In the genomic region with DNA sequence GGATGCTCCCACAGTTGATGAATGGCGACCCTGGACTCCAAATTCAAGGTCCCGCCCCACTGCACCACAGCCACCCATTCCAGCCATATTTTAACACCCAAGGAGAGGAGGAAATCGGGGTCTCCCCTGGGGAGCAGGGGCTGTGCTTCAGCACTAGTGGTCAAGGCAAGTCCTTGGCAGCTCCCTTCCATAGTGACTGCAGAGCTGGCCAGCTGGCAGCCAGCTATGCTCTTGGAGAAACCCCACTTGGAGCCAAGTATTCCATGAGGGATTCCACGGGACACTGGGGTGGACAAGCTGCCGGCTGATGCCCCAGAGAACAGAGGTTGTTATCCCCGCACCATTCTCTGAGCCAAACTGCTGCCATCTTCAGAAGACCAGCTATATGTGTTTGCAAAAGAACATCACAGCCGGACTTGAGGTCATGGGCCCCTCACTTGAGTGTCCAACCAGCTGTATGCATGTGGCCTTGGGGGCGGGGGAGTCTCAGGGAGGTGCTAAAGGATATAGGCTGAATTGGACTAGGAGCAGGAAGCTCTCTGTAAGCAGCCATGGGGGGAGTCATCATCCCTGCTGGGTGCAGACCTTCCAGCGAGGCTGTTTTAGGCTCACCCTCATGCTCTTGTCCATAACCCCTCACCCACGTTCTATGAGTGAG, we compare ENCODE assay signal across 23 mouse cellular contexts. TPM values are rescaled to one million over a fixed set of nuclear protein-coding genes. Genes with fewer than 3 reads are reported as not detected.
DNase-seq lines count a peak whose midpoint lies in the region; ATAC-seq and TF ChIP-seq lines count a peak whose summit lies in the region.
"Had no signal": no experiment of that assay in that cellular context is flagged by ENCODE, and none has a peak within 500 bp of the region (broad histone marks: within the 10 kb centered on the region; RNA-seq: fewer than 3 reads in every experiment).

No protein-coding gene starts in this region.

- TF ChIP-seq CTCF in heart, postnatal 0 days (IDR thresholded peaks at IDR 0.05; ENCODE audit: low read depth), result no peak
- no peak for TF ChIP-seq CTCF in lung, embryonic 14.5 days (IDR thresholded peaks at IDR 0.05; ENCODE audit: low read depth)

- peak; percentile 24; the same call in 1 of the 2 replicates for ATAC-seq in heart, postnatal 0 days (ENCODE audit: insufficient read depth, low read depth)
- peak; percentile 54; the same call in 1 of the 2 replicates for ATAC-seq in lung, embryonic 14.5 days (ENCODE audit: insufficient read depth)
- ATAC-seq: forebrain, postnatal 0 days; hindbrain, embryonic 16.5 days; intestine, postnatal 0 days; liver, embryonic 12.5 days; Patski had no signal

- no peak overlapping the region for H3K9ac ChIP-seq in heart, postnatal 0 days (replicated peaks; ENCODE audit: low read depth, low read length)
- no peak overlapping the region for H3K9ac ChIP-seq in lung, embryonic 14.5 days
- H3K9ac ChIP-seq: forebrain, postnatal 0 days; limb, embryonic 12.5 days; liver, embryonic 12.5 days; neural tube, embryonic 12.5 days had no signal

- 53% methylated on average over 10 of the region's 10 CpGs for WGBS in heart, postnatal 0 days
- WGBS in lung, embryonic 14.5 days, result 56% methylated on average over 10 of the region's 10 CpGs

- no peaks in the 10 kb centered on the region for H3K4me1 ChIP-seq in heart, postnatal 0 days (ENCODE audit: control insufficient read depth, insufficient read depth)
- H3K4me1 ChIP-seq in lung, embryonic 14.5 days (ENCODE audit: insufficient read depth), result no peaks in the 10 kb centered on the region
- H3K4me1 ChIP-seq: forebrain, embryonic 10.5 days; limb, embryonic 12.5 days; liver, embryonic 12.5 days; neural tube, embryonic 12.5 days had no signal

- no peak overlapping the region for H3K27ac ChIP-seq in heart, postnatal 0 days (ENCODE audit: low read depth)
- H3K27ac ChIP-seq in lung, embryonic 14.5 days (ENCODE audit: low read depth), result no peak overlapping the region
- H3K27ac ChIP-seq: forebrain, embryonic 10.5 days; left cerebral cortex, adult 2 months; limb, embryonic 12.5 days; liver, embryonic 12.5 days; neural tube, embryonic 12.5 days had no signal

- no peak overlapping the region for H3K4me2 ChIP-seq in heart, postnatal 0 days (ENCODE audit: low read depth, low read length)
- H3K4me2 ChIP-seq in lung, embryonic 14.5 days, result no peak overlapping the region
- H3K4me2 ChIP-seq: limb, embryonic 12.5 days; liver, embryonic 12.5 days; midbrain, embryonic 11.5 days; neural tube, embryonic 12.5 days had no signal

- H3K27me3 ChIP-seq in heart, postnatal 0 days (ENCODE audit: control insufficient read depth, insufficient read depth, low read length), result no peaks in the 10 kb centered on the region
- no peaks in the 10 kb centered on the region for H3K27me3 ChIP-seq in lung, embryonic 14.5 days (ENCODE audit: insufficient read depth, low read length)
- H3K27me3 ChIP-seq: limb, embryonic 12.5 days; liver, embryonic 12.5 days; neural tube, embryonic 12.5 days had no signal

- no peaks in the 10 kb centered on the region for H3K36me3 ChIP-seq in heart, postnatal 0 days (replicated peaks; ENCODE audit: control insufficient read depth, insufficient read depth, low read length)
- no peaks in the 10 kb centered on the region for H3K36me3 ChIP-seq in lung, embryonic 14.5 days (ENCODE audit: insufficient read depth)
- H3K36me3 ChIP-seq: forebrain, embryonic 10.5 days; limb, embryonic 12.5 days; liver, embryonic 12.5 days; neural tube, embryonic 12.5 days had no signal

- H3K9me3 ChIP-seq in heart, postnatal 0 days (replicated peaks; ENCODE audit: control insufficient read depth, low read length), result no peaks in the 10 kb centered on the region
- no peaks in the 10 kb centered on the region for H3K9me3 ChIP-seq in lung, embryonic 14.5 days (ENCODE audit: low read depth, low read length)
- H3K9me3 ChIP-seq: forebrain, embryonic 10.5 days; limb, embryonic 12.5 days; liver, embryonic 12.5 days; neural tube, embryonic 12.5 days had no signal

- DNase-seq in adrenal gland, adult 2 months, result peak; percentile 8
- DNase-seq in adrenal gland, adult 18-20 months (ENCODE audit: low spot score in 2 of 2), result no peak
- DNase-seq in heart, postnatal 0 days (ENCODE audit: low spot score), result no peak
- DNase-seq in heart, adult 8-10 months (ENCODE audit: low spot score), result no peak
- peak; percentile 41 for DNase-seq in lung, embryonic 14.5 days
- no peak for DNase-seq in lung, postnatal 25 days (ENCODE audit: low spot score)
- peak; percentile 17 to 57 for DNase-seq in urinary bladder, postnatal 4 days (ENCODE audit: low spot score in 2 of 2)
- DNase-seq in urinary bladder, postnatal 25 days (ENCODE audit: low spot score), result no peak
- DNase-seq: cerebellum, adult 8-10 months; forebrain, postnatal 0 days; kidney, postnatal 25 days; thymus, postnatal 14 days had no signal

- no peak overlapping the region for H3K4me3 ChIP-seq in heart, postnatal 0 days (ENCODE audit: low read depth, low read length)
- H3K4me3 ChIP-seq in lung, embryonic 14.5 days (ENCODE audit: low read depth, low read length), result no peak overlapping the region
- H3K4me3 ChIP-seq: forebrain, embryonic 10.5 days; left cerebral cortex, adult 2 months; limb, embryonic 12.5 days; liver, embryonic 12.5 days; neural tube, embryonic 12.5 days had no signal

- TF ChIP-seq EP300 in heart, postnatal 0 days (IDR thresholded peaks at IDR 0.05; ENCODE audit: low read depth), result no peak

RNA-seq across cellular contexts. Expression of gene Sowahd, which starts 24.9 kb away (rescaled TPM):
- 1 to 10 TPM in 1 of 2 experiments, under 1 TPM in 1; 0.17 to 1.8 TPM for total RNA-seq in adrenal gland, adult 2 months (2021)
- polyA plus RNA-seq in adrenal gland, adult 2 months (2012; rRNA removed), result 0.13 and 0.46 TPM in 2 replicates
- 1 to 10 TPM in 1 of 2 experiments, under 1 TPM in 1; 0.27 to 2.7 TPM for total RNA-seq in adrenal gland, adult 18-20 months (2021)
- not detected in 2 replicates for total RNA-seq in heart, postnatal 0 days (2014; rRNA removed; ENCODE audit: low replicate concordance)
- not detected in 2 replicates for polyA plus RNA-seq in heart, postnatal 0 days (2015; fragmentation: Nextera tagmentation; extraction: Ambion mirVana)
- total RNA-seq in heart, adult 8-10 months (2022), result not detected
- polyA plus RNA-seq in lung, embryonic 14.5 days (2014; fragmentation: Nextera tagmentation; extraction: Ambion mirVana), result 0.18 TPM in 1 of 2 replicates, not detected in the other
- total RNA-seq: forebrain, postnatal 0 days; heart, postnatal 36 days; left cerebral cortex, adult 2 months had no signal
- polyA plus RNA-seq: forebrain, embryonic 10.5 days; gonadal fat pad, adult 2 months; intestine, postnatal 0 days; limb, embryonic 12.5 days; midbrain, embryonic 11.5 days; neural tube, embryonic 12.5 days; Patski had no signal

RNA-seq across cellular contexts. Expression of gene Sept6, which starts 32.2 kb away (rescaled TPM):
- 10 to 100 TPM; 16.7 to 24.9 TPM for total RNA-seq in adrenal gland, adult 2 months (2021)
- 8.6 and 8.8 TPM in 2 replicates for polyA plus RNA-seq in adrenal gland, adult 2 months (2012; rRNA removed)
- total RNA-seq in adrenal gland, adult 18-20 months (2021), result 10 to 100 TPM; 17.2 to 18.5 TPM
- 53.1 and 73.5 TPM in 2 replicates for total RNA-seq in heart, postnatal 0 days (2014; rRNA removed; ENCODE audit: low replicate concordance)
- 22.1 and 22.3 TPM in 2 replicates for polyA plus RNA-seq in heart, postnatal 0 days (2015; fragmentation: Nextera tagmentation; extraction: Ambion mirVana)
- total RNA-seq in heart, adult 8-10 months (2022), result 1 to 10 TPM; 2.4 to 6.1 (median 3.7) TPM
- polyA plus RNA-seq in lung, embryonic 14.5 days (2014; fragmentation: Nextera tagmentation; extraction: Ambion mirVana), result 18.6 and 19.7 TPM in 2 replicates

Comparison
In these comparisons a context has a peak if more than half of its experiments do, and no peak if none do; other contexts are left out.
1. DNase-seq: peak in adrenal gland, adult 2 months (single experiment), lung, embryonic 14.5 days (single experiment) and urinary bladder, postnatal 4 days (2 of 2); none in adrenal gland, adult 18-20 months (0 of 2), heart, postnatal 0 days (single experiment), heart, adult 8-10 months (single experiment), lung, postnatal 25 days (single experiment) and urinary bladder, postnatal 25 days (single experiment).